Mouse (Mus musculus): ENCODE data around the gene Olfr1262.

The Olfr1262 gene

GRCm38 (mm10) chr2:89999845-90000244 lies at the start of gene Olfr1262:
TSS of gene Olfr1262 (plus strand) at chr2:90000145.
- ATAC-seq (ENCODE audit: low TSS enrichment) = no peak

- ATAC-seq (ENCODE audit: low TSS enrichment) = peak; percentile 70
Observed at GRCm38 (mm10) chr2:89974184-89974583, 25.8 kb upstream of the Olfr1262 start, which contains the start of gene Olfr1260. TSS of gene Olfr1260 (plus strand) at chr2:89974340.

- no peak for ATAC-seq (ENCODE audit: low TSS enrichment)
Observed at GRCm38 (mm10) chr2:89977709-89978108, 22.2 kb upstream of the Olfr1262 start.

- no peak for ATAC-seq (ENCODE audit: low TSS enrichment)
Observed at GRCm38 (mm10) chr2:89990921-89991320, 9.0 kb upstream of the Olfr1262 start, which contains the start of gene Olfr1261. TSS of gene Olfr1261 (plus strand) at chr2:89991221.

- ATAC-seq (ENCODE audit: low TSS enrichment) = no peak
Observed at GRCm38 (mm10) chr2:90011831-90012230, 11.9 kb downstream of the Olfr1262 start, which contains the start of gene Olfr1263. TSS of gene Olfr1263 (plus strand) at chr2:90012131.

GRCm38 (mm10) chr2:90025477-90025876 lies 25.5 kb downstream of the Olfr1262 start, which contains the start of gene Olfr1264:
TSS of gene Olfr1264 (minus strand) at chr2:90025577.
- ATAC-seq (ENCODE audit: low TSS enrichment) = no peak

GRCm38 (mm10) chr2:90035037-90035436 lies 35.1 kb downstream of the Olfr1262 start, which contains the start of gene Olfr1265:
TSS of gene Olfr1265 (plus strand) at chr2:90035337.
- ATAC-seq (ENCODE audit: low TSS enrichment) = no peak
